Mouse (Mus musculus) MEL-GATA-1-ER (cell line): ENCODE measurements around the gene S100a16.
A peak's percentile ranks its signal among the peaks of the same experiment; 100 is the strongest.

ENCODE experiments used
- DNase-seq: peaks from one replicate; pipeline ENCODE4 v3.0.0-alpha.2; 2012; ENCODE audit warnings: low read depth; ENCODE audit errors: extremely low read depth

S100a16 gene

DNA sequence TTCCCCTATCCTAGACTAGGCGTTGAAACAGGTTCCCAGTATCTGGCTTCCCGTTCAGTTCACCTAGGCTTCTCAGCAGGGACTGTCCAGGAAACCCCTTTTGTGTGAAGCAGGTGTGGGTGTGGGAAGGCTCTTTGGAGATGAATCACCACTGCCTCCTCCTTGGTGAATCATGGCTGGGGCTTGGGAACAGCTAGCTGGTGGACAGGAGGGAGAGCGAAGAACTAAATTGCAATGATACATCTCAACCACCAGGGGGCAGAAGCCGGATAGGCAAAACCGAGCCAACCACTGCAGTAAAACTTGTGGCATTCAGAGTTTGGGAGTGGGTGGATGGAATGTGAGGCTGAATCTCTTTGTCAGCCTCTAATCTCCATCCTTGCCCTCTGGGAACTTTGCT lies 48.5 kb downstream of the S100a16 start:
- no peak for DNase-seq

DNA sequence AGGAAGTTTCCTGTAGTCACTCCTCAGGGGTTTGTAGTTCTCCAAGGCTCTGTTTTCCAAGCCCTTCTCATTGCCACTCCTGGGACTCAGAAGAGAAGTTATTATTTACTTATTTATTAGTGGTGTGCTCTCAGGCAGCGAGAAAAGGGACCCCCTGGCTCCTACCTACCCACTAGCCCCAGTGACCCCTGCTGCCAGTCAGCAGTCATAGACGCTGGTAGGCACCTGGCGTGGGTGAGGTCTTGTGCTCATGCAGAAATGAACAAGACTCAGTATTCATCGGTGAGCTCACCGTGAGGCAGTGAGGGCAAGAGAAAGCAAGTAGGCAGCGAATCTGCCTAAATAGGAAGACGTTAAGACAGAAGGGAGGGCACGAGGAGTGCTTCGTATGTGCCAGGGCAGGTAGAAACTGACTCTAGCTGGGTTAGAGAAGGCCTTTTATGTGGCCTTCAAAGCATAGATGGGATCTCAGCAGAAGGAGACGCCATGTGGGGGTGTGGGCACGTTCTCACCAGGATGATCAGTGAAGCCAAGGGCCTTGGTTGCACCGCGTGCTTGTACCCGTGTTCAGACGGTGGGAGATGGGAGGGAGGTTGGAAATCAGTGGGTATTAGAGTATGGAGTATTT lies 49.1 kb downstream of the S100a16 start:
- no peak for DNase-seq

DNA sequence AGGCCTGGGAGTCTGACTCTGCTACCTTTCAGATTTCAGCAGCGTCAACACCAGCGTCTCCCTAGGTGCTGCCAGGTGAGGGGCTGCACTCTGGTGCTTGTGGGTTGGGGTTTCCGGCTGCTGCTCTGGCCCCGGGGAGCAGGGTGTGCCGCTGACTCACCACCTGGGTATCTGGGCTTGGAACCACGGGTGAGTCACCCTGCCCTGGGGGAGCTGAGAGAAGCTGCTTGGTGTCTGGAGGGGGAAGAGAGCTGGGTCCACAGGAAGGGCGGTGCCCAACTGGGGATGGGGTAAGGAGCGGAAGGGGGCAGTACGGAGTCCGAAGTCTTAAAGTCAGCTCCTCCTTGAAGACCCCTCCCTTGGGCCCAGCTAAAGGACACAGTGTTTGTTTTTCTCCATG lies 49.9 kb downstream of the S100a16 start:
- DNase-seq = peak; percentile 79

GRCm38 (mm10) chr3:90587361-90588101 lies 50.5 kb downstream of the S100a16 start:
- DNase-seq = no peak

DNA sequence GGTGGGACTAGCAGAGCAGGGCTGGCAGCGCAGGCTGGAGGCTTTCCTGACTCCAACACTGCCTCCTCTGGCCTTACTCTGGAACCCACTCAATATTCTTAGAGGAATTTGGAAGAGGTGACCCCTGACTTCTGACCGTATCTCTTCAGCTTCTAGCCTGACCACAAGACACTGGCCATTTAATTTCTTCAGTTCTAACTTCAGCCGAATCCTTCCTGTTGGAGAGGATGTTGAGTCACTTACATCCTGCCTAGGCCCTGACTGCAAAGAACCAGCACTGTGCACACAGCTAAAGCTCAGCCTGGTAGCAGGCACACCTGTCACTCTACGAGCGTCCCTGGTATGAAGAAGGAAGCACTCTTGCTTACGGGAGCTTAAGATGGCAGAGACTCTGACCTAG lies 52.3 kb downstream of the S100a16 start:
- no peak for DNase-seq

DNA sequence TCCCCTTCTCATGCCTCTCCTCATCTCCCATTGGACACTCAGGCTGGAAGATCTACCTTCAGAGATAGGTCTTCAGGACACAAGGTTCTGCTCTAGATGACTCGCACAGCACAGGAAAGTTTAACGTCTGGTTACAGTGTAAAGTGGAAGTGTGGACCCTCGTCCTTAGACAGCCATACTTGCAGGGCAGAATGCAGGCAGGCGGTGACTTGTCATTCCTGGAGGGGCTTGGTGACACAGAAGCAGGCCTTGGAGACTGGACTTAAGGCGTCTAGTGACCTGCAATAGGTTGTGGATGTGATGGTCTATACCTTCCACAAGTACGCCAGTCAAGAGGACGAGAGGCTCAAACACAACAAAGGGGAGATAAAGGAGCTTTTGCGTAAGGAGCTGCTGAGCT lies 52.9 kb downstream of the S100a16 start, which contains the start of gene S100a2:
TSS of gene S100a2 (plus strand) at position 301 of the 400 bp plus-strand sequence.
- DNase-seq = no peak
